7 mouse cellular contexts compared by ENCODE assay signal in the genomic region with DNA sequence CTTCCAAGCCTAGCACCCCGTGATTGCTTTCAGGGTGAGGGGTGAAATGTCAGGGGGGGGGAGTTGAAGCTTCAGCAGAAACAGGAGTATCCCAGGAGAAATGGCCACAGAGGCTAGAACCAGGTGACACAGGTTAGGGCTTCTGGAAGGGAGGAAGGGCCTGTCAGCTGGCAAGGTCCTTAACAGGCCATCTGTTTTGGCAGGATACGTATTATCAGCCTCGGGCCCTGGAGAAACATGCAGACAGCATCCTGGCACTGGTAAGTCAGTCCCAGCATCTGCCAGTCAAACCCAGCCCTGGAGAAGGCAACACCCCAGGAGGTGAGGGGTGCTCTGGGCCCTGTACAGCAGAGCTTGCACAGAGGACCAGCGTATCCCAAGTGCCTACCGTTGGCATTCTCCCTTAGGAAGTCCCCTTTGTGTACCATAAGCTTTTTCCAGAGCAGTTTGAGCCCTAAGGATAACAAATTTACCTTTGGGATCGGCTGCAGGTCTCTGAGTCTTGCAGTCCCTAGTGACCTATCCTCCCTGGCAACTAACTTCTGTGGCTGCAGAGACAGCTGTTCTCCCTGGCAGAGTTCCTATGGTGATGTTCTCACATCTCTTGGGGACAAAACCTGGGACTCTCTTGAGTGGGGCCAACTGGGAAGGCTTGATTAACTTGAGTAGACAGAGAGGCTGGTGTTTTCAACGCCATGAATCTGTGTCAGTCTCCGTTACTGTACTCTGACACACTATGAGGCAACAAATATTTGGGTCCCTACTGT. TPM values are rescaled to one million over a fixed set of nuclear protein-coding genes. Genes with fewer than 3 reads are reported as not detected.
DNase-seq lines count a peak whose midpoint lies in the region; ATAC-seq and TF ChIP-seq lines count a peak whose summit lies in the region.

No protein-coding gene starts in this region.

- TF ChIP-seq RAD21 in CH12.LX (IDR thresholded peaks at IDR 0.05; ENCODE audit: low read depth, low read length) = no peak

- peaks cover 17% of the 10 kb centered on the region for H3K27me3 ChIP-seq in CH12.LX (replicated peaks)
- H3K27me3 ChIP-seq in embryonic facial prominence, embryonic 12.5 days = no peaks in the 10 kb centered on the region
- no peaks in the 10 kb centered on the region for H3K27me3 ChIP-seq in hindbrain, embryonic 10.5 days (ENCODE audit: insufficient read depth, poor library complexity, severe bottlenecking)

- TF ChIP-seq POLR2A in CH12.LX (IDR thresholded peaks at IDR 0.05; ENCODE audit: low read depth, low read length) = no peak

- no peak for TF ChIP-seq EP300 in CH12.LX (IDR thresholded peaks at IDR 0.05; ENCODE audit: low read length)

- no peak for TF ChIP-seq CTCF in CH12.LX (conservative IDR thresholded peaks at IDR 0.05 in 1 of 2, IDR thresholded peaks at IDR 0.05 in 1 of 2; ENCODE audit: low read depth in 2 of 2, low read length in 2 of 2)

- peaks cover 3 to 20% of the 10 kb centered on the region in 2 experiments for H3K4me1 ChIP-seq in CH12.LX (ENCODE audit: control insufficient read depth in 1 of 2, insufficient read depth in 2 of 2)
- peaks cover 11% of the 10 kb centered on the region for H3K4me1 ChIP-seq in embryonic facial prominence, embryonic 12.5 days
- peaks cover 18% of the 10 kb centered on the region for H3K4me1 ChIP-seq in hindbrain, embryonic 10.5 days (replicated peaks)

- dilution Hi-C loops in CH12.LX (cut with MboI; ENCODE audit: extremely low pct_ligation_motif_present, extremely low pct_unique_long_range_greater_than_20kb, low sequenced_read_pairs) = no loop called here

- H3K9ac ChIP-seq in CH12.LX (ENCODE audit: insufficient read depth, low read depth) = peak overlapping the region; percentile 87
- peak overlapping the region; percentile 70 for H3K9ac ChIP-seq in embryonic facial prominence, embryonic 12.5 days

- peaks cover 19 to 44% of the 10 kb centered on the region in 2 experiments for H3K36me3 ChIP-seq in CH12.LX (replicated peaks in 1 of 2; ENCODE audit: control insufficient read depth in 1 of 2, insufficient read depth in 1 of 2, low read length in 1 of 2)
- H3K36me3 ChIP-seq in embryonic facial prominence, embryonic 12.5 days = peaks cover 37% of the 10 kb centered on the region
- peaks cover 47% of the 10 kb centered on the region for H3K36me3 ChIP-seq in hindbrain, embryonic 10.5 days

- in situ Hi-C loops in CH12.LX (cut with MboI; ENCODE audit: low pct_ligation_motif_present, low pct_unique_long_range_greater_than_20kb, low sequenced_read_pairs) = no loop called here

- no peak overlapping the region for H3K27ac ChIP-seq in CH12.LX (ENCODE audit: insufficient read depth, low read depth)
- no peak overlapping the region for H3K27ac ChIP-seq in embryonic facial prominence, embryonic 12.5 days
- peak overlapping the region; percentile 99 for H3K27ac ChIP-seq in hindbrain, embryonic 10.5 days

- ATAC-seq in embryonic facial prominence, embryonic 12.5 days (ENCODE audit: insufficient number of reproducible peaks, insufficient read depth, low FRiP score, low TSS enrichment) = no peak
- peak; percentile 69 for ATAC-seq in megakaryocyte progenitor cell, adult 5-6 weeks (replicated peaks; ENCODE audit: poor library complexity)

- peak overlapping the region; percentile 87 for H3K4me2 ChIP-seq in CH12.LX (ENCODE audit: insufficient read depth, low read depth, poor library complexity, severe bottlenecking)
- H3K4me2 ChIP-seq in embryonic facial prominence, embryonic 12.5 days (replicated peaks) = peak overlapping the region; percentile 50

- H3K4me3 ChIP-seq in CH12.LX (replicated peaks in 1 of 3; ENCODE audit: low read depth in 2 of 3, low read length in 2 of 3, poor library complexity in 1 of 3) = no peak overlapping the region
- H3K4me3 ChIP-seq in embryonic facial prominence, embryonic 12.5 days = peak overlapping the region; percentile 49
- peak overlapping the region; percentile 76 for H3K4me3 ChIP-seq in hindbrain, embryonic 10.5 days

- no peaks in the 10 kb centered on the region for H3K9me3 ChIP-seq in CH12.LX (replicated peaks; ENCODE audit: low read length)
- no peaks in the 10 kb centered on the region for H3K9me3 ChIP-seq in embryonic facial prominence, embryonic 12.5 days
- H3K9me3 ChIP-seq in hindbrain, embryonic 10.5 days = no peaks in the 10 kb centered on the region

- no peak for DNase-seq in CH12.LX (ENCODE audit: extremely low read depth)
- DNase-seq in Muller cell, postnatal 12 days (ENCODE audit: inconsistent ontology term) = peak; percentile 40
- DNase-seq in hindbrain, embryonic 10.5 days (ENCODE audit: low spot score) = no peak
- no peak for DNase-seq in yolk sac, embryonic 10.5 days (ENCODE audit: low spot score)
- DNase-seq in frontal cortex, adult 2 months (ENCODE audit: extremely low spot score in 1 of 2, low spot score in 1 of 2) = no peak

- 67% methylated on average over 8 of the region's 8 CpGs for WGBS in embryonic facial prominence, embryonic 12.5 days
- 76% methylated on average over 8 of the region's 8 CpGs for WGBS in hindbrain, embryonic 10.5 days

- H3K79me2 ChIP-seq in CH12.LX (replicated peaks; ENCODE audit: control insufficient read depth, extremely low read depth, insufficient read depth, poor library complexity, severe bottlenecking) = no peaks in the 10 kb centered on the region; the same call in 1 of the 2 replicates

TF ChIP-seq in CH12.LX, 34 proteins besides CTCF, POLR2A, EP300 and RAD21 (continues in another document):
- TF ChIP-seq MXI1 (IDR thresholded peaks at IDR 0.05; ENCODE audit: low read depth, low read length) (no peak), TBP (conservative IDR thresholded peaks at IDR 0.05; ENCODE audit: low read depth, low read length) (no peak), SMC3 (IDR thresholded peaks at IDR 0.05; ENCODE audit: low read depth, low read length) (no peak), ZNF384 (IDR thresholded peaks at IDR 0.05; ENCODE audit: low read depth, low read length) (no peak), SIN3A (IDR thresholded peaks at IDR 0.05; ENCODE audit: low read length) (no peak), JUND (conservative IDR thresholded peaks at IDR 0.05; ENCODE audit: low read depth, low read length) (no peak), NELFE (IDR thresholded peaks at IDR 0.05; ENCODE audit: low read depth, low read length) (no peak), MAX (IDR thresholded peaks at IDR 0.05; ENCODE audit: low read length) (no peak), CHD1 (IDR thresholded peaks at IDR 0.05; ENCODE audit: low read depth, low read length) (no peak), TCF12 (IDR thresholded peaks at IDR 0.05; ENCODE audit: low read depth, low read length) (no peak), ZC3H11A (IDR thresholded peaks at IDR 0.05; ENCODE audit: low read depth, low read length) (no peak)

RNA-seq across cellular contexts. Expression of gene Abhd16a, which starts 1.3 kb away (rescaled TPM):
- total RNA-seq in CH12.LX (2012; rRNA removed) = 15.3 and 16.2 TPM in 2 replicates
- total RNA-seq in CH12.LX (2014; rRNA removed) = 11.7 and 16.6 TPM in 2 replicates
- 10.7 and 11.6 TPM in 2 replicates for polyA plus RNA-seq in CH12.LX (2012; ENCODE audit: insufficient read length, low read depth)
- 83.3 and 86.7 TPM in 2 replicates for polyA plus RNA-seq in embryonic facial prominence, embryonic 12.5 days (2016; fragmentation: Nextera tagmentation; extraction: Ambion mirVana)
- 58.2 and 67.1 TPM in 2 replicates for polyA plus RNA-seq in hindbrain, embryonic 10.5 days (2016; fragmentation: Nextera tagmentation; extraction: Ambion mirVana)
- total RNA-seq in megakaryocyte progenitor cell, adult 5-6 weeks (2015) = 17.5 and 21.1 TPM in 2 replicates
- 22.7 and 26.0 TPM in 2 replicates for total RNA-seq in megakaryocyte progenitor cell, adult 5-6 weeks (2017)
- 144 and 159 TPM in 2 replicates for polyA plus RNA-seq in frontal cortex, adult 2 months (2012; rRNA removed)

RNA-seq across cellular contexts. Expression of gene Ly6g6f, which starts 4.9 kb away (rescaled TPM):
- not detected in 2 replicates for total RNA-seq in CH12.LX (2012; rRNA removed)
- total RNA-seq in CH12.LX (2014; rRNA removed) = 0.22 and 0.54 TPM in 2 replicates
- polyA plus RNA-seq in CH12.LX (2012; ENCODE audit: insufficient read length, low read depth) = 0.29 and 0.67 TPM in 2 replicates
- polyA plus RNA-seq in embryonic facial prominence, embryonic 12.5 days (2016; fragmentation: Nextera tagmentation; extraction: Ambion mirVana) = 0.27 and 0.65 TPM in 2 replicates
- polyA plus RNA-seq in hindbrain, embryonic 10.5 days (2016; fragmentation: Nextera tagmentation; extraction: Ambion mirVana) = 0.67 and 0.80 TPM in 2 replicates
- not detected in 2 replicates for total RNA-seq in megakaryocyte progenitor cell, adult 5-6 weeks (2015)
- total RNA-seq in megakaryocyte progenitor cell, adult 5-6 weeks (2017) = not detected in 2 replicates
- polyA plus RNA-seq in frontal cortex, adult 2 months (2012; rRNA removed) = 0.10 and 0.27 TPM in 2 replicates

RNA-seq across cellular contexts. Expression of gene Ly6g6d, which starts 12.5 kb away (rescaled TPM):
- total RNA-seq in CH12.LX (2012; rRNA removed) (not detected in 2 replicates), CH12.LX (2014; rRNA removed) (not detected in 2 replicates)
- polyA plus RNA-seq in CH12.LX (2012; ENCODE audit: insufficient read length, low read depth) = 0.44 and 0.46 TPM in 2 replicates
- 0.68 TPM in 1 of 2 replicates, not detected in the other for polyA plus RNA-seq in embryonic facial prominence, embryonic 12.5 days (2016; fragmentation: Nextera tagmentation; extraction: Ambion mirVana)
- 2.1 and 2.4 TPM in 2 replicates for polyA plus RNA-seq in hindbrain, embryonic 10.5 days (2016; fragmentation: Nextera tagmentation; extraction: Ambion mirVana)
- total RNA-seq in megakaryocyte progenitor cell, adult 5-6 weeks (2015) = not detected in 2 replicates
- not detected in 2 replicates for total RNA-seq in megakaryocyte progenitor cell, adult 5-6 weeks (2017)
- 2.3 and 2.9 TPM in 2 replicates for polyA plus RNA-seq in frontal cortex, adult 2 months (2012; rRNA removed)

RNA-seq across cellular contexts. Expression of gene Ly6g6e, which starts 13.6 kb away (rescaled TPM):
- total RNA-seq in CH12.LX (2012; rRNA removed) (not detected in 2 replicates), CH12.LX (2014; rRNA removed) (not detected in 2 replicates)
- polyA plus RNA-seq in CH12.LX (2012; ENCODE audit: insufficient read length, low read depth) = not detected in 2 replicates
- 1.1 and 1.3 TPM in 2 replicates for polyA plus RNA-seq in embryonic facial prominence, embryonic 12.5 days (2016; fragmentation: Nextera tagmentation; extraction: Ambion mirVana)
- polyA plus RNA-seq in hindbrain, embryonic 10.5 days (2016; fragmentation: Nextera tagmentation; extraction: Ambion mirVana) = 0.76 and 0.97 TPM in 2 replicates
- not detected in 2 replicates for total RNA-seq in megakaryocyte progenitor cell, adult 5-6 weeks (2015)
- total RNA-seq in megakaryocyte progenitor cell, adult 5-6 weeks (2017) = not detected in 2 replicates
- 65.5 and 71.7 TPM in 2 replicates for polyA plus RNA-seq in frontal cortex, adult 2 months (2012; rRNA removed)

RNA-seq across cellular contexts. Expression of gene Ly6g5c, which starts 17.7 kb away (rescaled TPM):
- total RNA-seq in CH12.LX (2012; rRNA removed) (not detected in 2 replicates), CH12.LX (2014; rRNA removed) (not detected in 2 replicates)
- not detected in 2 replicates for polyA plus RNA-seq in CH12.LX (2012; ENCODE audit: insufficient read length, low read depth)
- not detected in 2 replicates for polyA plus RNA-seq in embryonic facial prominence, embryonic 12.5 days (2016; fragmentation: Nextera tagmentation; extraction: Ambion mirVana)
- not detected in 2 replicates for polyA plus RNA-seq in hindbrain, embryonic 10.5 days (2016; fragmentation: Nextera tagmentation; extraction: Ambion mirVana)
- total RNA-seq in megakaryocyte progenitor cell, adult 5-6 weeks (2015) = not detected in 2 replicates
- total RNA-seq in megakaryocyte progenitor cell, adult 5-6 weeks (2017) = not detected in 2 replicates
- 0.38 TPM in 1 of 2 replicates, not detected in the other for polyA plus RNA-seq in frontal cortex, adult 2 months (2012; rRNA removed)

Comparison
In these comparisons a context has a peak if more than half of its experiments do, and no peak if none do; other contexts are left out.
1. H3K4me3 ChIP-seq: peak in embryonic facial prominence, embryonic 12.5 days (single experiment) and hindbrain, embryonic 10.5 days (single experiment); none in CH12.LX (0 of 3).